Mouse (Mus musculus) lung, adult 2 months (tissue): Measurements from ENCODE around the gene Plpp2.

Experiments used
- CTCF ChIP-seq: fragments of 200-500 bp; IDR thresholded peaks from 2 replicates; pipeline ENCODE4 v1.5.1; 2011; ENCODE audit warnings: mild to moderate bottlenecking, low read length, control low read depth; ENCODE audit not compliant: insufficient read depth
- POLR2A ChIP-seq: fragments of 200-500 bp; IDR thresholded peaks from 2 replicates; pipeline ENCODE4 v1.6.1; 2011; ENCODE audit warnings: low read depth, mild to moderate bottlenecking, control low read depth, low read length, borderline replicate concordance; ENCODE audit errors: extremely low read depth

DNA sequence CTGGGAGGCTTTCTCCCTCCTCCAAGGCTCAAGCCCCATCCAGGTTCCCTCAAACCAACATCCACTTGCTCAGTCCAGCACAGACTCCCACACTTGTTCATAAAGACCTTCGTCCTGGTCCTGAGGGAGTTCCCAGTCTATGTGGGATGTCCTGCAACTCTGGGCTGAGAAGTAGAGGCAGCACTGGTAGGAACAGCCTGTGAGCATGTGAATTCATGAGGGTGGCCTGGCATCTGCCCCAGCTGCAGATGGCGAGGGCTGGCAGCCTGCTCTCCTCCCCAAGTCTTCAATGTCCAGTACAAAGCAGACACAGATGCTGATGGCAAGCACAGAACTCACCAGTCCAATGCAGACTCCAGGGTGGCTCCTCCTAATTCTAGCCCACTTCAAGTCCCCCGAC, 4.7 kb upstream of the Plpp2 start:
- TF ChIP-seq CTCF (no peak), POLR2A (no peak)
